Mouse (Mus musculus): Measurements from ENCODE around the gene Pop5. TPM values are rescaled to one million over a fixed set of nuclear protein-coding genes. Genes with fewer than 3 reads are reported as not detected.

The Pop5 gene
- total RNA-seq (2014; rRNA removed; ENCODE audit: low replicate concordance), result 41.1 and 71.6 TPM in 2 replicates
- polyA plus RNA-seq (2015; fragmentation: Nextera tagmentation; extraction: Ambion mirVana), result 57.9 and 65.9 TPM in 2 replicates

DNA sequence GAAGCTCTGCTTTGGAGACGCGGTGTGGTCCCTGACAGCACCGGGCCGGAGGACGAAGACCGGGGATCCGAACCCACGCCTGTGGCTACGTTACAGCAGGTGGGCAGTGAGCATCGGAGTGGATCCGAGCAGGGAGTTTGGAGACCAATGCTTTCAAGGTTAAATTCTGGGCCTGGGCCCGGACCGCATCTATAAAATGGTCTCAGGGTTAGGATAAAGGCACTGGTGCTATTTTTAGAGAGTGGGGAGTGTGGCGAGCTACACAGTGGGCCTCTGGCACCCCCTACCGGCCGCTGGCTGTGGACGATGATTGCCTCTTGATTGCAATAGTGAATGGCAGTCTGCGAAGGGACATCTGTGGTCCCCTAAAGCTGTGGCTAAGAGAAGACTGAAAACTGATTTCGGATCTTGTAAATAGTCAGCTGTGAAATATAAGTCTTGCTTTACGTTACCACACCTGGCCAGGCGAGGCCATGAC lies at the start of gene Pop5:
Pop5 (plus strand) TSS at position 51 of the 478 bp plus-strand sequence.
- H3K9me3 ChIP-seq (replicated peaks; ENCODE audit: control insufficient read depth, low read length), result no peaks in the 10 kb centered on the region
- 1% methylated on average over 21 of the region's 21 CpGs for WGBS
- H3K36me3 ChIP-seq (replicated peaks; ENCODE audit: control insufficient read depth, insufficient read depth, low read length), result peaks cover 10% of the 10 kb centered on the region
- DNase-seq (ENCODE audit: low spot score), result peak; percentile 89
- H3K4me1 ChIP-seq (ENCODE audit: control insufficient read depth, insufficient read depth), result 0 out of 2 replicates have a peak, but pooled peaks cover 6% of the 10 kb centered on the region
- no peaks in the 10 kb centered on the region for H3K27me3 ChIP-seq (ENCODE audit: control insufficient read depth, insufficient read depth, low read length)
- H3K4me2 ChIP-seq (ENCODE audit: low read depth, low read length), result peak within 1 kb of the TSS; percentile 81
- peak within 1 kb of the TSS; percentile 28 for H3K27ac ChIP-seq (ENCODE audit: low read depth)
- peak within 1 kb of the TSS; percentile 50 for H3K4me3 ChIP-seq (ENCODE audit: low read depth, low read length)
- TF ChIP-seq CTCF (IDR thresholded peaks at IDR 0.05; ENCODE audit: low read depth), result peak; percentile 93
- TF ChIP-seq EP300 (IDR thresholded peaks at IDR 0.05; ENCODE audit: low read depth), result peak; percentile 39; the same call in 1 of the 2 replicates
- H3K9ac ChIP-seq (replicated peaks; ENCODE audit: low read depth, low read length), result peak within 1 kb of the TSS; percentile 47
- peak; percentile 68 for ATAC-seq (ENCODE audit: insufficient read depth, low read depth)

DNA sequence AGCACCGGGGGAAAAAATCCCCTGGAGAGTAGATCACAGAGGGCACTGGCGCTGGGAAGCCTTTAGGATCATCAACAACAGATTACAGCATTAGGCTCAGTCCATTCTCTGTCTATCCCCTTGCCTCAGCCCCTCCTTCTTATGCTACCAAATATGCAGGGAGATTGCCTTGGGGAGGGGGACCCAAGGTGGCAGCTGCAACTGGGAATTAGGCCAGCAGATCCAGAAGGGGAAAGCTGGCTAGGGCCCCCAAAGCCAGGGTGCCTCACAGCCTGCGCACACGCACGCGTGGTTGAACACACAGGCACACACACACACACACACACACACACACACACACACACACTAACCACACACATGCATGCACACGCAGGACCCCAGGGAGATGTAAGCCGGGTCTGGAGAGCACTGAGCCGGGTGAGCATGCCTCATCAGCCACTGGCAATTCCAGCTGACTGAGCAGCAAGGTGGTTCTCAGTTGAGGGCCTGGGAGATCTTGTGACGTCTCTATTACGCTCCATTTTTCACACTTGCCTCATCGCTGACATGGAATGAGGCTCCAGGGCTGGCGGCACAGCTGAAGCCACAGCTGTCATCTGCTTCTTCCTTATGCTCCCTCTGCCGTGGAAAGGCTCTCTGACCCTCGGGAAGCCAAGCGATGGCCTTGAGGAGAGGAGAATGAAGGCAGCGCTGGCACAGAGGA lies 49.1 kb upstream of the Pop5 start:
- 35% methylated on average over 17 of the region's 17 CpGs for WGBS
- no peaks in the 10 kb centered on the region for H3K36me3 ChIP-seq (replicated peaks; ENCODE audit: control insufficient read depth, insufficient read depth, low read length)
- H3K27me3 ChIP-seq (ENCODE audit: control insufficient read depth, insufficient read depth, low read length), result peaks cover 20% of the 10 kb centered on the region
- H3K4me3 ChIP-seq (ENCODE audit: low read depth, low read length), result peak overlapping the region; percentile 29
- H3K27ac ChIP-seq (ENCODE audit: low read depth), result peak overlapping the region; percentile 32; the same call in 1 of the 2 replicates
- no peaks in the 10 kb centered on the region for H3K9me3 ChIP-seq (replicated peaks; ENCODE audit: control insufficient read depth, low read length)
- no peak overlapping the region for H3K9ac ChIP-seq (replicated peaks; ENCODE audit: low read depth, low read length)
- peaks cover 15% of the 10 kb centered on the region for H3K4me1 ChIP-seq (ENCODE audit: control insufficient read depth, insufficient read depth)
- ATAC-seq (ENCODE audit: insufficient read depth, low read depth) (peak; percentile 12; the same call in 1 of the 2 replicates), DNase-seq (ENCODE audit: low spot score) (no peak)
- TF ChIP-seq CTCF (IDR thresholded peaks at IDR 0.05; ENCODE audit: low read depth) (no peak), EP300 (IDR thresholded peaks at IDR 0.05; ENCODE audit: low read depth) (no peak)
- H3K4me2 ChIP-seq (ENCODE audit: low read depth, low read length), result peak overlapping the region; percentile 50

DNA sequence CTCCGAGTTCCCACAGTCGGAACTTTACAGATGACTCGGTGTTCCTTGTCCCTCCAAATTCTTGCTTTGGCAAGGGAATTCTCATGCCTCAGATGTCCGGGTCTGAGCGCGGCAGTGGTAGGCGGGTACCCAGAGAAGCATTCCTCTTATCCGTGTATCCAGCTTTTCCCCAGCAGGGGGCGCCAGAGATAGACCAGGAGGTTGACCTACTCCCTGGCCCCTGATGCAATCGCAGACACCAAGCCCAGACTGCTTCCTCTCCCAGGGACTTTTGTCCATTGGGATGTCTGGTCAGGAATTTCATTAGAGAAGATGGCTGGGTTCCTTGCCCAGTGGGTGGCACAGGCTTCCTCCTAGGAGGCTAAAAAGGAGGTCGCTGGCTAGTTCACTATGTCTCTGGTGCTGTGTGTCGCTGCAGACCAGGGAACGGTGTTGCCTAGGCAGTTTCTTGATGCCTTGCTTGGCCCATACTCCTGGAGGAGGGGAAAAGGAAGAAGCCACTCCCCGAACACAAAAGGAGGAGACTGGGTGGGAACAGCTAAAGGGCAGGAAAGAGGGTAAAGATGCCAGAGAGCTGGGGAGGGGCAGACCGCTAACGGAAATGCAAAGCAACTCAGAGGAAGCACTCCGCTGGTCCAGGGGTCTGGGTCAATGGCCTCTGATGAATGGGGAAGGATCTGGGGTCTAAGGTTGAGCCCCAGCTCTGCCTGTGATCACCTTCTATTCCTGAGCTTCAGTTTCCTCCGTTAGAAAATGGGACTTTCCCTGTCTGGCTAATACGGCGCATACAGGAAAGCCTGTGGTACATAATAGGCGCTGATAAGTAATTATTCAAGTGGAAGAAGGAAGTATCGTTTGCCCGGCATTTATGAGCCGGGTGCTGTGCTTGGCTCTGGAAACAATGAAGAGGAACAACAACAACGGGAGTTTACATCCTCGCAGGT lies 48.2 kb upstream of the Pop5 start:
- Histone ChIP-seq H3K4me1 (ENCODE audit: control insufficient read depth, insufficient read depth) (0 out of 2 replicates have a peak, but pooled peaks cover 7% of the 10 kb centered on the region), H3K27me3 (ENCODE audit: control insufficient read depth, insufficient read depth, low read length) (peaks cover 29% of the 10 kb centered on the region), H3K4me3 (ENCODE audit: low read depth, low read length) (peak overlapping the region; percentile 29), H3K9ac (replicated peaks; ENCODE audit: low read depth, low read length) (no peak overlapping the region), H3K4me2 (ENCODE audit: low read depth, low read length) (peak overlapping the region; percentile 50), H3K9me3 (replicated peaks; ENCODE audit: control insufficient read depth, low read length) (no peaks in the 10 kb centered on the region), H3K27ac (ENCODE audit: low read depth) (peak overlapping the region; percentile 60), H3K36me3 (replicated peaks; ENCODE audit: control insufficient read depth, insufficient read depth, low read length) (no peaks in the 10 kb centered on the region)
- peak; percentile 91 for DNase-seq (ENCODE audit: low spot score)
- peak; percentile 85 for TF ChIP-seq CTCF (IDR thresholded peaks at IDR 0.05; ENCODE audit: low read depth)
- peak; percentile 80 for TF ChIP-seq EP300 (IDR thresholded peaks at IDR 0.05; ENCODE audit: low read depth)
- WGBS, result 14% methylated on average over 26 of the region's 26 CpGs
- peak; percentile 85 for ATAC-seq (ENCODE audit: insufficient read depth, low read depth)

DNA sequence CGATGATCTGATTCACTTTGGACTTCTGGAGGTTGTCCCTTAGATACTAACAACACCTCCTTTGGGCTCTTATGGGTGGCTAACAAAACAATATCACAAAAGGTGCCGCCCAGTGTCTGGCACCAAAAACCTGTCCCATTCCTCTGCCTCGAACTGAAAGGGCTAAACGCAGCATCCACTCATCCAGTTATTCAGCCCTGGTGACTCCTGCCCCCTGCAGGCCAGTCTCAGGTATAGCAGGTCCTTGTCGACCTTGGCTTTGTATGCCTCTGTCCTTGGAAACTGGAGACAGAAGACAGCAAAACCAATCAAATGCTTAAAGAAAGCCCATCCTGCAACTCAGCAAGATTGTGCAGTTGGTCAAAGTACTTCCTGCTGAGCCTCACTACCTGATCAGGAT lies 46.8 kb upstream of the Pop5 start:
- ATAC-seq (ENCODE audit: insufficient read depth, low read depth) (no peak), DNase-seq (ENCODE audit: low spot score) (no peak)
- TF ChIP-seq CTCF (IDR thresholded peaks at IDR 0.05; ENCODE audit: low read depth) (peak; percentile 75), EP300 (IDR thresholded peaks at IDR 0.05; ENCODE audit: low read depth) (no peak)
- H3K4me3 ChIP-seq (ENCODE audit: low read depth, low read length), result no peak overlapping the region
- no peaks in the 10 kb centered on the region for H3K9me3 ChIP-seq (replicated peaks; ENCODE audit: control insufficient read depth, low read length)
- H3K9ac ChIP-seq (replicated peaks; ENCODE audit: low read depth, low read length), result no peak overlapping the region
- 50% methylated on average over 5 of the region's 5 CpGs for WGBS
- no peaks in the 10 kb centered on the region for H3K36me3 ChIP-seq (replicated peaks; ENCODE audit: control insufficient read depth, insufficient read depth, low read length)
- H3K27me3 ChIP-seq (ENCODE audit: control insufficient read depth, insufficient read depth, low read length), result peaks cover 43% of the 10 kb centered on the region
- H3K4me1 ChIP-seq (ENCODE audit: control insufficient read depth, insufficient read depth), result peaks cover 12% of the 10 kb centered on the region
- no peak overlapping the region for H3K27ac ChIP-seq (ENCODE audit: low read depth)
- H3K4me2 ChIP-seq (ENCODE audit: low read depth, low read length), result no peak overlapping the region

DNA sequence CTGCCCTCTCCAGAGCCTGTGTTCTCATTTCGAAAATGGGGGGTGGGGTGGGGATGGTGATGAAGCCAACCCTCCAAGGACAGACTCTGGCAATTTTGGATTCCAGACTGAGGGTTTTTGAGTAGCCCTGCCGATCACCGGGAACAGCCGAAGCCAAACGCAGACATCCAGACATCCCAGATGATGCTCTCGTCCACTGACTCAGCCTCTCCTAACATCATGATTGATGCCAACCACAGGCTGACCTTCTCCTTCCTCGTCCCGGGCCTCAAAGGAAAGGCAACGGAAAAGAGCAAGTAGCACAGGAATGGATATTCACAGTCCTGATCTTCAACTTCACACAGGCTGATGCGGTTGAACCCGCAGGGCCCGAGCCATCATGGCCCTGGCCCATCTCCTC lies 45.6 kb upstream of the Pop5 start:
- H3K4me1 ChIP-seq (ENCODE audit: control insufficient read depth, insufficient read depth), result peaks cover 14% of the 10 kb centered on the region
- no peak overlapping the region for H3K4me2 ChIP-seq (ENCODE audit: low read depth, low read length)
- DNase-seq (ENCODE audit: low spot score) (no peak), ATAC-seq (ENCODE audit: insufficient read depth, low read depth) (no peak)
- TF ChIP-seq EP300 (IDR thresholded peaks at IDR 0.05; ENCODE audit: low read depth) (no peak), CTCF (IDR thresholded peaks at IDR 0.05; ENCODE audit: low read depth) (no peak)
- no peak overlapping the region for H3K27ac ChIP-seq (ENCODE audit: low read depth)
- no peak overlapping the region for H3K9ac ChIP-seq (replicated peaks; ENCODE audit: low read depth, low read length)
- H3K4me3 ChIP-seq (ENCODE audit: low read depth, low read length), result no peak overlapping the region
- H3K9me3 ChIP-seq (replicated peaks; ENCODE audit: control insufficient read depth, low read length), result no peaks in the 10 kb centered on the region
- WGBS, result 79% methylated on average over 12 of the region's 12 CpGs
- no peaks in the 10 kb centered on the region for H3K36me3 ChIP-seq (replicated peaks; ENCODE audit: control insufficient read depth, insufficient read depth, low read length)
- H3K27me3 ChIP-seq (ENCODE audit: control insufficient read depth, insufficient read depth, low read length), result peaks cover 55% of the 10 kb centered on the region

Data from heart, postnatal 0 days (tissue).